Mouse (Mus musculus) embryonic facial prominence, embryonic 15.5 days (tissue): ENCODE measurements around the gene H2afy. TPM values are rescaled to one million over a fixed set of nuclear protein-coding genes. Genes with fewer than 3 reads are reported as not detected.
A peak's percentile ranks its signal among the peaks of the same experiment; 100 is the strongest.

Experiments
- ATAC-seq: fragments of 200-750 bp; cut with Nextera tagmentation; 2 replicates; pipeline ENCODE4 v1.8.0; 2017; ENCODE audit warnings: low read depth, moderate TSS enrichment; ENCODE audit not compliant: insufficient number of reproducible peaks, low FRiP score, low TSS enrichment
- H3K27ac ChIP-seq: fragments of 300-500 bp; sonication (generic); replicated peaks from 2 replicates; pipeline ENCODE4 v1.5.1; 2015; ENCODE audit warnings: mild to moderate bottlenecking, inconsistent platforms
- H3K27me3 ChIP-seq: fragments of 300-500 bp; sonication (generic); 2 replicates; pipeline ENCODE4 v1.6.1; 2015; ENCODE audit warnings: inconsistent platforms
- H3K36me3 ChIP-seq: fragments of 300-500 bp; sonication (generic); 2 replicates; pipeline ENCODE4 v1.6.1; 2015; ENCODE audit warnings: mild to moderate bottlenecking, inconsistent platforms
- H3K4me1 ChIP-seq: fragments of 300-500 bp; sonication (generic); 2 replicates; pipeline ENCODE4 v1.6.1; 2015; ENCODE audit warnings: inconsistent platforms
- H3K4me2 ChIP-seq: fragments of 300-500 bp; sonication (generic); replicated peaks from 2 replicates; pipeline ENCODE4 v1.6.1; 2015; ENCODE audit warnings: mild to moderate bottlenecking, inconsistent platforms
- H3K4me3 ChIP-seq: fragments of 300-500 bp; sonication (generic); replicated peaks from 2 replicates; pipeline ENCODE4 v1.5.1; 2015; ENCODE audit warnings: mild to moderate bottlenecking, inconsistent platforms
- H3K9ac ChIP-seq: fragments of 300-500 bp; sonication (generic); 2 replicates; pipeline ENCODE4 v1.6.1; 2015; ENCODE audit warnings: inconsistent platforms
- H3K9me3 ChIP-seq: fragments of 300-500 bp; sonication (generic); replicated peaks from 2 replicates; pipeline ENCODE4 v1.6.1; 2016; ENCODE audit warnings: inconsistent platforms
- WGBS: fragments of 180-500 bp; shearing (Covaris S2); methylation state at CpG from one replicate; pipeline ENCODE4 v1.1.7; 2015; 5-methylcytosine and 5-hydroxymethylcytosine counted together
- polyA plus RNA-seq: library from polyadenylated mRNA; unstranded; fragments of >200 nt; fragmentation: Nextera tagmentation; extraction: Ambion mirVana; gene quantifications from 2 replicates; pipeline ENCODE4 v1.2.1, GENCODE M21; 2015

Gene H2afy
- polyA plus RNA-seq, 1 experiment from 2014 or later = 292 TPM

DNA sequence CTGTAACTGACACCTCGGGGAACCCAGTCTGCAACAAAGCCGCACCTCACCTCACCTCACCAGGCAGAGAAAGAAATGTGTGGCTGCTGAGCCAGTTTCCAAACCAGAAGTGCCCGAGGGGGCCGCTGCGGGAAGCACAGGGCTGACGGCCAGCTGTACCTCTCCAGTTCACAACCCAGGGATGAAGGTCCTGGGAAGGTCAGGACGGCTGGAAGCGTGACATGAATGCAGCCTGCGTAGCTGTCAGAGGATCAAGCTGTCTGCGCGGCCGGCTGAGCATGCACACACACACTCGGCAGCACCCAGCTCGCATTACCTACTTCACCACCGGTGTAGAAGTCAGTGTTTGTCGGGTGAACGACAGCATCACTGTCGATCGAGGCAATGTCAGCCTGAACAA lies 48.2 kb downstream of the H2afy start:
- Histone ChIP-seq H3K36me3 (peaks cover 50% of the 10 kb centered on the region), H3K9ac (no peak overlapping the region), H3K9me3 (no peaks in the 10 kb centered on the region), H3K4me1 (peaks cover 27% of the 10 kb centered on the region; the same call in 1 of the 2 replicates), H3K4me3 (no peak overlapping the region), H3K27me3 (no peaks in the 10 kb centered on the region), H3K27ac (no peak overlapping the region), H3K4me2 (no peak overlapping the region)
- no peak for ATAC-seq
- WGBS = 65% methylated on average over 19 of the region's 19 CpGs

DNA sequence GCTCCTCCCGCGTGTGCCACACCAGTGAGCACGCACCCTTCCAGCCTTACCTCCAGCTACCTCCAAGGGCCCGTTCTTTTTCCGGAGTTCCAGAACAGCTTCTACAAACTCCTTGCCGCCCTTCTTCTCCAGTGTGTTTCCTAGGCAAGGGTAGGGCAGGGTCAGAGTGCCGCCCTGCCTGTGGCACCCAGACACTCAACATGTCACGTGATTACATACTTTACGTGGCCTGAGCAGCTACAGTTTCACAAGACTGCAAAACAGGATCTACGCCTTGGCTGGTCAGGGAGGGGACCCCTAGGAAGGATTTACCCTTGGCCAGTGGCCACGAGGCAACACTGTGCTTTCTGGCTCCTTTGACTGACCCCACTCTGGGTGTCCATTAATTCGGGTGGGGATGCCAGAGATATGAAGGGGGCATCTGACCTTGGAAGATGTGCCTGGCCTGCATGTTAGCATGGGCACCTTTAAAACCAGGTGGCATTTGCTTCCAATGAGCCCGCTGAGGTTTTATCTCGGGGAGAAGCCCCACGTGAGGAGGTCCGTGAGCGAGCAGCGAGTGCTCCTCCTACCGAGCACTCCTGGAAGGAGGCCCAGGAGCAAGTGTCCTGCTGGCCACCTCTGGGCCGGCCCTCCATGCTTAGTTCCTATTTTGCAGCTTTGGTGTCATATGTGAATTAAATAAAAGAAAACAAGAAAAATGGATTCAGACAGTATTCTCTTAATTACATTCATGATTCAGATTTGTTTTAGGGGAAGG lies 51.8 kb downstream of the H2afy start:
- Histone ChIP-seq H3K36me3 (peaks cover 66% of the 10 kb centered on the region), H3K4me3 (no peak overlapping the region), H3K9ac (no peak overlapping the region), H3K9me3 (no peaks in the 10 kb centered on the region), H3K27ac (no peak overlapping the region), H3K27me3 (no peaks in the 10 kb centered on the region), H3K4me2 (no peak overlapping the region), H3K4me1 (peaks cover 25% of the 10 kb centered on the region; the same call in 1 of the 2 replicates)
- no peak for ATAC-seq
- 86% methylated on average over 20 of the region's 20 CpGs for WGBS

DNA sequence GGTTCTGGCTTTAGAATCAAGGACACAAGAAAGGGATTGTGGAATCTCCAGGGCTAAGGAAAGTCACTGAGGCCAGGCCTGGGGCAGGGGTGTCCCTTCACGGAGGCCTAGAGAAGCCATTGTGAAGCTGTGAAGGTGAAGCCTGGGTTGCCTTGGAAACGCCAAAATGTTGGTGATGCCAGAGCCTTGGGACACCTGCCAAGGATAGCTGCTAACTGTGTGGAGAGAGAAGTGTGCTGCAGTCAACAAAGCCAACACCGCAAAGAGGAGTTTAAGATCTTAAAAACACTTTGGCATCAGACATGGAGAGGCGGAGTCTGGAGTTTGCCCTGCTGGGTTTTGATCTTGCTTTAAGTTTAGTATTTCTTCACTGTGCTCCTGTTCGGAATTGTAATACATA lies 54.5 kb downstream of the H2afy start:
- 74% methylated on average over 5 of the region's 5 CpGs for WGBS
- Histone ChIP-seq H3K4me2 (no peak overlapping the region), H3K9ac (no peak overlapping the region), H3K27me3 (no peaks in the 10 kb centered on the region), H3K4me1 (peaks cover 18% of the 10 kb centered on the region; the same call in 1 of the 2 replicates), H3K4me3 (no peak overlapping the region), H3K36me3 (peaks cover 73% of the 10 kb centered on the region), H3K27ac (no peak overlapping the region), H3K9me3 (no peaks in the 10 kb centered on the region)
- no peak for ATAC-seq

DNA sequence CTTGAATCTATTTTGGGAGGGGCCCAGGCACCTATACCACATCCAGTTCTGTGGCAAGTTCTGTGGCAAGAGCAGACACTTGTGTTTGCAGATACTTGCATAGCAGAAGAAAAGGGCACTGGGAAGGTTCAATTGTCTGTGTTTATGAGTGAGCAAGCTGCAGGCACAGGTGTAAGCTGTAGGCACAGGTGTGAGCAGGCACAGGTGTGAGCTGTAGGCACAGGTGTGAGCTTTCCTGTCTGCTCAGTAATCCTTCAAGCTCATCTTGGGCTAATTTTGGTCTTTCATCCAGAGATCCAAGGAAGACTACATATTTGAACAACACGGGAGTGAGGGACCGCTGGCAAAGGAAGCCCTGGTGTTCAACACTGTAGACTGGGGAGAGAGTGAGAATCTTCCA lies 56.5 kb downstream of the H2afy start:
- Histone ChIP-seq H3K9ac (no peak overlapping the region), H3K4me1 (peaks cover 18% of the 10 kb centered on the region; the same call in 1 of the 2 replicates), H3K4me3 (no peak overlapping the region), H3K27me3 (no peaks in the 10 kb centered on the region), H3K9me3 (no peaks in the 10 kb centered on the region), H3K4me2 (no peak overlapping the region), H3K36me3 (peaks cover 82% of the 10 kb centered on the region), H3K27ac (no peak overlapping the region)
- WGBS = 77% methylated on average over 2 of the region's 2 CpGs
- no peak for ATAC-seq

DNA sequence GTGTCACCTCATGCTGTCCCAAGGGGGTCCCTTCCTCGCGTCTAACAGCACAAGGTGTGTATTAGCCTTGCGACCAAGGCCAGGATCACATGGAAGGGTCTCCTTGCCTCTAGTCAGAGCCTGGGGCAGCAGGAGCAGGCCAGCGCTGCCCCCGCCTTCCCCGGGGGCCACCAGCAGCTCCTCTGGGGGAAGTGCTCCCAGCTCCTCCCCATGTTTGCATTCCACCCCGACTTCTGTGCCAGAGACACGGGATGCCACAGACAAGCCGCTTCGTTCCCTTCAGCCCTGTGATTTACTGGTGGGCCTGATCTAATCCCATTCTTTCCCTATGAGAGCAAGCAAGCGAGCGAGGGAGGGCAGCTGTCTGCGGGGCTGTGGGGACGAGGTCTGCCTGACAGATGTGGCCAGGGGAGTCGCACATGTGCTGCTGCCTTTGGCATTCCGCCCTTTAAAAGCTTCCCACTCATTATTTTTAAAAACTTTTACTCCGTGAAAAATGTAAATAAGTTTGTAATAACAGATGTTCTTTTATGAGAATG lies 57.4 kb downstream of the H2afy start:
- Histone ChIP-seq H3K4me1 (peaks cover 18% of the 10 kb centered on the region; the same call in 1 of the 2 replicates), H3K27me3 (no peaks in the 10 kb centered on the region), H3K4me3 (no peak overlapping the region), H3K27ac (no peak overlapping the region), H3K9me3 (no peaks in the 10 kb centered on the region), H3K4me2 (no peak overlapping the region), H3K36me3 (peaks cover 85% of the 10 kb centered on the region), H3K9ac (no peak overlapping the region)
- ATAC-seq = peak; percentile 63
- 40% methylated on average over 17 of the region's 17 CpGs for WGBS

DNA sequence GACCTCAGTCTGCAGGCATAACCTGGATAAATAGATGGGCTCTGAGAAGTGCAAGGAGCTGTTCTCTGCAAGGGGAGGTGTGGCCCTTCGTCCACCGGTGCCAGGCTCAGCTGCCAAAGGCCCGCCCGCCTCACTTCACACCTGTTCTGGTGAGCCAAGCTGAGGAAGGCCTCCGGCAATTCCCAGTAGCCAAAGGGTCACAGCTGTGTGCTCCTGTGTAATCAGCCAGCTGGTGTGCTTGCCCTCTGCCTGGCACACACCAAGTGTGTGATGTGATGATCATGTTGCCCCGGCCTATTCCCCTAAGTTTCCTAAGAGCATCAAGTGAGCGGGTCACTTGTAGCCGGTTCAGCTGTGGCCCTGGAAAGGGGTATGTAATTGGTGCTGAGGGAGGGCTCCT lies 60.2 kb downstream of the H2afy start:
- Histone ChIP-seq H3K9ac (no peak overlapping the region), H3K27ac (no peak overlapping the region), H3K27me3 (no peaks in the 10 kb centered on the region), H3K9me3 (no peaks in the 10 kb centered on the region), H3K4me2 (no peak overlapping the region), H3K4me3 (no peak overlapping the region), H3K4me1 (peaks cover 18% of the 10 kb centered on the region; the same call in 1 of the 2 replicates), H3K36me3 (peaks cover 80% of the 10 kb centered on the region)
- WGBS = 81% methylated on average over 8 of the region's 8 CpGs
- ATAC-seq = 0 out of 2 replicates have a peak, but pooled peaks have one; percentile 2

DNA sequence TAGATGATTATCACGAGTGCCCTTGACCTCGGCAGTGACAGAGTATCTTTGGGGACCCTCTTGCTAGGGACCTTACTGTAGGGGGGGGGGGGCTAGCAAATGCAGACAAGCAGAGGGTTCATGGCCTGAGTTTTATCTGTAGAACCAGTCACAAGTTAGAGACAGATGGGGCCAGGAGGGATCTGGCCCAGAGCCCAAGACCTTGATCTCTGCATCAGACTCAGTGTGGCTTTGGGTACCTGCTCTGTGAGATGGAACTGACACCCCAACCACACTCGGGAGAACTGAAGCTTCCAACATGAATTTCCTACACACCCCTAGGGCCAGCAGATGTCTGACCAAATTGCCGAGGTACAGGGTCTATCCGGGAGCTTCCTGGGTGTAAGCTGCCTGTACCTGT lies 63.0 kb downstream of the H2afy start:
- Histone ChIP-seq H3K9ac (no peak overlapping the region), H3K27me3 (no peaks in the 10 kb centered on the region), H3K4me3 (no peak overlapping the region), H3K4me1 (peaks cover 10% of the 10 kb centered on the region; the same call in 1 of the 2 replicates), H3K27ac (no peak overlapping the region), H3K9me3 (no peaks in the 10 kb centered on the region), H3K4me2 (no peak overlapping the region), H3K36me3 (peaks cover 63% of the 10 kb centered on the region)
- ATAC-seq = no peak
- 76% methylated on average over 5 of the region's 5 CpGs for WGBS

DNA sequence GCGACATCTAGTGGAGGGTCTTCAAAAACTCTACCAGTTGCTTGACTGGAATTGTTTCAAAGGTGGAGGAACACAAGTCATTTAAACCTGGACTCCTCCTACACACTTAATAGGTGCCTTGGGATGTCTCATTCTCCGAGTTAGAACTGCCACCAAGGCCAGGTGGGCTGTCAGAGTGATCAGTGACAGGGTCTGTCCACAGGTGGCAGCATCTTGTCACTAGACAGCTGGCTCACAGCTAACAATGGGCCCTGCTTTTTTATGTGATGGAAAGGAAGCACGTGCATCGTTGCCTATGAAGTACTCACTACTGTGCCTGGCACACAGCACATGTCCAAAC lies 63.9 kb downstream of the H2afy start:
- 34% methylated on average over 4 of the region's 4 CpGs for WGBS
- Histone ChIP-seq H3K27me3 (no peaks in the 10 kb centered on the region), H3K4me2 (no peak overlapping the region), H3K4me1 (peaks cover 10% of the 10 kb centered on the region; the same call in 1 of the 2 replicates), H3K4me3 (no peak overlapping the region), H3K9me3 (no peaks in the 10 kb centered on the region), H3K27ac (no peak overlapping the region), H3K9ac (no peak overlapping the region), H3K36me3 (peaks cover 54% of the 10 kb centered on the region)
- peak; percentile 9; the same call in 1 of the 2 replicates for ATAC-seq

DNA sequence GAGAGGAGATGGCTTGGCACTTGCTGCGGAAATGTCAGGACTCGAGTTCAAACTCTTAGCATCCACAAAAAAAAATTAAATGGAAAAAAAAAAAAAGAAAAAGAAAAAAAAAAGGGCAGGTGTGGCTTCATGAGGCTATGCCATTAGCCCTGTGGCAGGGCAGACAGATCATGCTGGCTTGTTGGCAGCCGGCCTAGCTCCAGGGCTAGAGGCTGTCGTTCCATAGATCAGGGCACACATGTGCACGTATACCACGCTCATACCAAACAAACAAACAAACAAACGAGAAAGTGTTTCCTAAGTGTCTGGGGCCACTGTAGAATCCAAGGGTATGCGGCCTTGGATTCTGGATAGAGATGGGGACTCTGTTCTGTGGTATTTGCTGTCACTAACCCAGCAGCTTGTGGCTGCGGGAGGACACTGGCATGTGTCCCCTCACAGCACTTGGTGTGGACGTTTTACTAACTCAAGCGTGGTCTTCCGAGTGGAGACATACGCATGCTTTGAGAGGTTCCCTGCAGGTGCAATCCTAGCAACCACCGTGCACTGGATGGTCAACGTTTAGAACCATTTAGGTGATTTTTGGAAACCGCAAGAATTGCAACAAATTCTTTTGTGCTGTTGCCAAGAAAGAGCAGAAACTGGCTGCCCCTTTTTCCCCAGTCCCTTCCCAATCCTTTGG lies 64.4 kb downstream of the H2afy start:
- H3K27me3 ChIP-seq = no peaks in the 10 kb centered on the region
- H3K27ac ChIP-seq = no peak overlapping the region
- no peak overlapping the region for H3K9ac ChIP-seq
- ATAC-seq = no peak
- H3K4me1 ChIP-seq = peaks cover 7% of the 10 kb centered on the region; the same call in 1 of the 2 replicates
- no peak overlapping the region for H3K4me3 ChIP-seq
- WGBS = 62% methylated on average over 16 of the region's 16 CpGs
- H3K36me3 ChIP-seq = peaks cover 51% of the 10 kb centered on the region
- H3K4me2 ChIP-seq = no peak overlapping the region
- H3K9me3 ChIP-seq = no peaks in the 10 kb centered on the region

DNA sequence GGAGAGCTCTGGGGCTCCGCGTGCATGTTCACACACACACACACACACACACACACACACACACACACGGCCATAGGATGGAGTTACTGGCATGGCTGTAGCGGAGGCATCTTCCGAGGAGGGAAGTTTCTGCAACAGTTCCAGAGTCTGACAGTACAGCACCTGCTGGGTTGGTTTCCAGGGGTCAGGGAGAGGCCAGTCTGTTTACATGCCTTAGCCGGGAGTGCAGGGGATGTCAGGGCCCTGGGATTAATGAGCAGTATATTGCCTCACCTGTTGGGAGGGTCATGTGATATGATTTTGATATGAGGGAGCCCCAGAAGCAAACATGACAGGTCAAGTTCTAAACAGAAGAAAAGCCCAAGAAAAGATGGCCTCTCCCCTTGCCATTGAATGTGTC lies 66.5 kb downstream of the H2afy start:
- Histone ChIP-seq H3K27ac (no peak overlapping the region), H3K9ac (no peak overlapping the region), H3K4me2 (no peak overlapping the region), H3K4me3 (no peak overlapping the region), H3K27me3 (peaks cover 3% of the 10 kb centered on the region; the same call in 1 of the 2 replicates), H3K9me3 (no peaks in the 10 kb centered on the region), H3K36me3 (peaks cover 32% of the 10 kb centered on the region), H3K4me1 (peaks cover 4% of the 10 kb centered on the region; the same call in 1 of the 2 replicates)
- 70% methylated on average over 6 of the region's 6 CpGs for WGBS
- no peak for ATAC-seq

DNA sequence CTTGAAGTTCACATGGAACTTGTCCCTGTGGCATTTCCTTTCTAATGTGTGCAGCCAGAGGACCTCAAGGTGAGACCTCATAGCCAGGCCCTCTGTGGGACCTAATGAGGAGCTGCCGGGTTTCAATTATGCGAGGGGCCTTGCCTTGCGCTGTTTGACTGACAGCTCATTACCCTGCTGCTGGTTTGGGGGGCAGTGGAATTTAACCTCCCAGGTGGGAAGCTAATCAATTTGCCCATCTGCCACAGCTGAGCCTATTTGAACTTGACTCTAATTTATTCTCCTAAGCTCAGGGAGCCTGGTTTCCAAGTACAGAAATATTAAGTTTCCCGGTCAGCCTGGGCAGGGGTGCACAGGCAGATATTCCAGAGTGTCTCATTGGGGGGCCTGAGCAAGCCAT lies 67.6 kb downstream of the H2afy start:
- no peak overlapping the region for H3K27ac ChIP-seq
- H3K36me3 ChIP-seq = peaks cover 22% of the 10 kb centered on the region; the same call in 1 of the 2 replicates
- no peaks in the 10 kb centered on the region for H3K9me3 ChIP-seq
- peaks cover 5% of the 10 kb centered on the region; the same call in 1 of the 2 replicates for H3K27me3 ChIP-seq
- no peak overlapping the region for H3K4me3 ChIP-seq
- peaks cover 4% of the 10 kb centered on the region; the same call in 1 of the 2 replicates for H3K4me1 ChIP-seq
- H3K4me2 ChIP-seq = no peak overlapping the region
- no peak for ATAC-seq
- WGBS = 43% methylated on average over 4 of the region's 4 CpGs
- no peak overlapping the region for H3K9ac ChIP-seq
